In the genomic region with DNA sequence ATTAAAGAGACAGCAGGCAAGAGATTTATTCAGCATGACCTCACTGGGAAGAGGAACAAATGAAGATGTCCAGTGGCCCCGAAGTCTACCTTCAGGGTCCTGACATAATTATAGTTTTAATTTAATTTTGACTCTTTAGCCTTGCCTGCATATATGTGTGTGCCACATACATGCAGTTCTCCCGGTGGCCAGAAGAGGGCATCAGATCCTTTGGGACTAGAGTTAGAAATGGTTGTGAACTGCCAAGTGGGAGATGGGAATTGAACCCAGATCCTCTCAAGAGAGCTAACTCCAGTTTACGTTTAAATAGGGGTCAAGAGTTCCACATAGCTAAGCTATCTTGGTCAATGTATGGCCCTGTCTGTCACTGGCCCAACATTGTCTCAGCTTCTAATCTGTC, we compare ENCODE assay signal across 1 mouse cellular context.
TF ChIP-seq lines count a peak whose summit lies in the region.

No protein-coding gene starts in this region.

TF ChIP-seq in CH12.LX, 34 proteins besides CTCF, POLR2A, EP300 and RAD21:
- no peak for TF ChIP-seq NRF1 (IDR thresholded peaks at IDR 0.05; ENCODE audit: low read depth, low read length)
